Mouse (Mus musculus): ENCODE data around the gene Zfp593.

GRCm38 (mm10) chr4:134256407-134257197 lies 11.2 kb upstream of the Zfp593 start:
- no peak for TF ChIP-seq CTCF (IDR thresholded peaks at IDR 0.05; ENCODE audit: low read depth)
- no peak for TF ChIP-seq EP300 (IDR thresholded peaks at IDR 0.05; ENCODE audit: low read depth)

Measured in liver, postnatal 0 days (tissue).